Mouse (Mus musculus) heart, embryonic 12.5 days (tissue): ENCODE results near the gene Clybl. TPM values are rescaled to one million over a fixed set of nuclear protein-coding genes. Genes with fewer than 3 reads are reported as not detected.

Experiments used
- ATAC-seq: fragments of 200-750 bp; cut with Nextera tagmentation; 2 replicates; pipeline ENCODE4 v1.8.0; 2017; ENCODE audit warnings: moderate TSS enrichment, moderate library complexity; ENCODE audit not compliant: insufficient number of reproducible peaks, low FRiP score
- H3K27ac ChIP-seq: fragments of 300-500 bp; sonication (generic); 2 replicates; pipeline ENCODE4 v1.5.1; 2016; ENCODE audit warnings: mild to moderate bottlenecking, moderate library complexity; ENCODE audit not compliant: poor library complexity, severe bottlenecking
- H3K27me3 ChIP-seq: fragments of 300-500 bp; sonication (generic); replicated peaks from 2 replicates; pipeline ENCODE4 v1.6.1; 2016; ENCODE audit warnings: mild to moderate bottlenecking, moderate library complexity
- H3K36me3 ChIP-seq: fragments of 300-500 bp; sonication (generic); 2 replicates; pipeline ENCODE4 v1.6.1; 2016; ENCODE audit warnings: mild to moderate bottlenecking, moderate library complexity
- H3K4me1 ChIP-seq: fragments of 300-500 bp; sonication (generic); replicated peaks from 2 replicates; pipeline ENCODE4 v1.6.1; 2016; ENCODE audit warnings: mild to moderate bottlenecking
- H3K4me2 ChIP-seq: fragments of 300-500 bp; sonication (generic); 2 replicates; pipeline ENCODE4 v1.6.1; 2016; ENCODE audit warnings: mild to moderate bottlenecking, moderate library complexity
- H3K4me3 ChIP-seq: fragments of 300-500 bp; sonication (generic); 2 replicates; pipeline ENCODE4 v1.5.1; 2016; ENCODE audit warnings: mild to moderate bottlenecking
- H3K9ac ChIP-seq: fragments of 300-500 bp; sonication (generic); 2 replicates; pipeline ENCODE4 v1.6.1; 2016; ENCODE audit warnings: mild to moderate bottlenecking, moderate library complexity
- H3K9me3 ChIP-seq: fragments of 300-500 bp; sonication (generic); replicated peaks from 2 replicates; pipeline ENCODE4 v1.6.1; 2016; ENCODE audit warnings: mild to moderate bottlenecking, moderate library complexity
- WGBS: fragments of 180-500 bp; shearing (Covaris S2); methylation state at CpG from one replicate; pipeline ENCODE4 v1.1.7; 2016; 5-methylcytosine and 5-hydroxymethylcytosine counted together
- polyA plus RNA-seq: library from polyadenylated mRNA; unstranded; fragments of >200 nt; fragmentation: Nextera tagmentation; extraction: Ambion mirVana; gene quantifications from 2 replicates; pipeline ENCODE4 v1.2.1, GENCODE M21; 2016

The Clybl gene
- polyA plus RNA-seq, 1 experiment from 2014 or later = 72.8 TPM

- no peaks in the 10 kb centered on the region for H3K9me3 ChIP-seq
- H3K27me3 ChIP-seq = no peaks in the 10 kb centered on the region
- no peak overlapping the region for H3K9ac ChIP-seq
- H3K36me3 ChIP-seq = no peaks in the 10 kb centered on the region
- WGBS = 91% methylated on average over 9 of the region's 9 CpGs
- H3K4me2 ChIP-seq = no peak overlapping the region
- ATAC-seq = no peak
- no peak overlapping the region for H3K4me3 ChIP-seq
- no peak overlapping the region for H3K27ac ChIP-seq
- H3K4me1 ChIP-seq = peaks cover 9% of the 10 kb centered on the region
Observed at GRCm38 (mm10) chr14:122379076-122379475, 197.6 kb downstream of the Clybl start.

GRCm38 (mm10) chr14:122379996-122380395 lies 198.5 kb downstream of the Clybl start:
- no peak for ATAC-seq
- no peak overlapping the region for H3K27ac ChIP-seq
- H3K4me1 ChIP-seq = peaks cover 9% of the 10 kb centered on the region
- no peaks in the 10 kb centered on the region for H3K27me3 ChIP-seq
- no peak overlapping the region for H3K4me3 ChIP-seq
- no peak overlapping the region for H3K4me2 ChIP-seq
- WGBS = 86% methylated on average over 5 of the region's 5 CpGs
- no peaks in the 10 kb centered on the region for H3K9me3 ChIP-seq
- H3K36me3 ChIP-seq = no peaks in the 10 kb centered on the region
- H3K9ac ChIP-seq = no peak overlapping the region

GRCm38 (mm10) chr14:122380896-122381845 lies 199.7 kb downstream of the Clybl start:
- 77% methylated on average over 15 of the region's 15 CpGs for WGBS
- no peak overlapping the region for H3K4me3 ChIP-seq
- no peaks in the 10 kb centered on the region for H3K36me3 ChIP-seq
- H3K27ac ChIP-seq = no peak overlapping the region
- H3K27me3 ChIP-seq = no peaks in the 10 kb centered on the region
- no peak overlapping the region for H3K4me2 ChIP-seq
- no peaks in the 10 kb centered on the region for H3K9me3 ChIP-seq
- no peak for ATAC-seq
- no peak overlapping the region for H3K9ac ChIP-seq
- H3K4me1 ChIP-seq = peaks cover 9% of the 10 kb centered on the region

- no peaks in the 10 kb centered on the region for H3K9me3 ChIP-seq
- H3K9ac ChIP-seq = no peak overlapping the region
- H3K27me3 ChIP-seq = no peaks in the 10 kb centered on the region
- H3K4me3 ChIP-seq = no peak overlapping the region
- H3K27ac ChIP-seq = no peak overlapping the region
- no peak for ATAC-seq
- H3K4me1 ChIP-seq = peaks cover 9% of the 10 kb centered on the region
- no peak overlapping the region for H3K4me2 ChIP-seq
- WGBS = 87% methylated on average over 5 of the region's 5 CpGs
- no peaks in the 10 kb centered on the region for H3K36me3 ChIP-seq
Observed at GRCm38 (mm10) chr14:122382281-122382680, 200.8 kb downstream of the Clybl start.

GRCm38 (mm10) chr14:122383931-122384330 lies 202.4 kb downstream of the Clybl start:
- H3K9me3 ChIP-seq = no peaks in the 10 kb centered on the region
- no peak for ATAC-seq
- peaks cover 2% of the 10 kb centered on the region; the same call in 1 of the 2 replicates for H3K4me1 ChIP-seq
- no peaks in the 10 kb centered on the region for H3K36me3 ChIP-seq
- H3K4me3 ChIP-seq = no peak overlapping the region
- no peaks in the 10 kb centered on the region for H3K27me3 ChIP-seq
- no peak overlapping the region for H3K27ac ChIP-seq
- no peak overlapping the region for H3K4me2 ChIP-seq
- WGBS = 90% methylated on average over 6 of the region's 6 CpGs
- no peak overlapping the region for H3K9ac ChIP-seq

- Histone ChIP-seq H3K9ac (no peak overlapping the region), H3K27ac (no peak overlapping the region), H3K36me3 (no peaks in the 10 kb centered on the region), H3K4me1 (no peaks in the 10 kb centered on the region), H3K9me3 (no peaks in the 10 kb centered on the region), H3K4me3 (no peak overlapping the region), H3K4me2 (no peak overlapping the region), H3K27me3 (no peaks in the 10 kb centered on the region)
- no peak for ATAC-seq
- 80% methylated on average over 21 of the region's 21 CpGs for WGBS
Observed at GRCm38 (mm10) chr14:122384447-122385237, 203.1 kb downstream of the Clybl start.

GRCm38 (mm10) chr14:122385238-122385534 lies 203.7 kb downstream of the Clybl start:
- ATAC-seq = no peak

GRCm38 (mm10) chr14:122385758-122386157 lies 204.3 kb downstream of the Clybl start:
- Histone ChIP-seq H3K27me3 (no peaks in the 10 kb centered on the region), H3K4me3 (no peak overlapping the region), H3K9ac (no peak overlapping the region), H3K36me3 (no peaks in the 10 kb centered on the region), H3K9me3 (no peaks in the 10 kb centered on the region), H3K4me1 (no peaks in the 10 kb centered on the region), H3K4me2 (no peak overlapping the region), H3K27ac (no peak overlapping the region)
- 91% methylated on average over 5 of the region's 5 CpGs for WGBS
- no peak for ATAC-seq

More at GRCm38 (mm10) chr14:122385238-122385534, 203.7 kb downstream of the Clybl start:
- Histone ChIP-seq H3K4me2 (no peak overlapping the region), H3K27ac (no peak overlapping the region), H3K36me3 (no peaks in the 10 kb centered on the region), H3K4me1 (no peaks in the 10 kb centered on the region), H3K9ac (no peak overlapping the region), H3K4me3 (no peak overlapping the region), H3K9me3 (no peaks in the 10 kb centered on the region), H3K27me3 (no peaks in the 10 kb centered on the region)
- WGBS = 79% methylated on average over 3 of the region's 3 CpGs

- ATAC-seq = no peak
- Histone ChIP-seq H3K27me3 (no peaks in the 10 kb centered on the region), H3K36me3 (no peaks in the 10 kb centered on the region), H3K27ac (no peak overlapping the region), H3K9me3 (no peaks in the 10 kb centered on the region), H3K9ac (no peak overlapping the region), H3K4me1 (peaks cover 3% of the 10 kb centered on the region; the same call in 1 of the 2 replicates), H3K4me2 (no peak overlapping the region), H3K4me3 (no peak overlapping the region)
- WGBS = 87% methylated on average over 17 of the region's 17 CpGs
Observed at GRCm38 (mm10) chr14:122386281-122387130, 205.0 kb downstream of the Clybl start.

- no peaks in the 10 kb centered on the region for H3K27me3 ChIP-seq
- no peak overlapping the region for H3K4me2 ChIP-seq
- no peak overlapping the region for H3K4me3 ChIP-seq
- no peak overlapping the region for H3K9ac ChIP-seq
- WGBS = 87% methylated on average over 5 of the region's 5 CpGs
- ATAC-seq = no peak
- H3K36me3 ChIP-seq = no peaks in the 10 kb centered on the region
- no peak overlapping the region for H3K27ac ChIP-seq
- H3K9me3 ChIP-seq = no peaks in the 10 kb centered on the region
- H3K4me1 ChIP-seq = peaks cover 3% of the 10 kb centered on the region; the same call in 1 of the 2 replicates
Observed at GRCm38 (mm10) chr14:122387781-122388180, 206.3 kb downstream of the Clybl start.
